21 mouse cellular contexts compared by ENCODE assay signal in the genomic region with DNA sequence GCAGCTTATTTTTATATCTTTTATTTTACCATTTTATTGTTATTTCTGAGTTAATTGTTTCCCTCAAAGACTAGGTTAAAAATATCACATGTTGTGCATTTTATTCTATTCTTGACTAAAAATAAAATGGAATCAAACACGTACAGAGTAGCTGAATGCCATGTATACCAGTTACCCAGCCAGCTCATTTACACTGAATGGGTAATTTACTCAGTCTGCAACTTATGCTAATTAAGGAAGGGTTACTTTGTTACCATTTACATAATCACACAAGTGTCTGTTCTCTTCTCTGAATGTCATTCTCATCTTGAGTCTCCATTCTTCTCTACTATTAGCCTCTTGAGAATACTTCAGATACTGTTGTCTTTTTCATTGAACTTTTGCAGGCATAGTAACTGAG. TPM values are rescaled to one million over a fixed set of nuclear protein-coding genes. Genes with fewer than 3 reads are reported as not detected.
A peak's percentile ranks its signal among the peaks of the same experiment; 100 is the strongest.
DNase-seq lines count a peak whose midpoint lies in the region; ATAC-seq and TF ChIP-seq lines count a peak whose summit lies in the region.
"Had no signal": no experiment of that assay in that cellular context is flagged by ENCODE, and none has a peak within 500 bp of the region (broad histone marks: within the 10 kb centered on the region; RNA-seq: fewer than 3 reads in every experiment).

No protein-coding gene starts in this region.

- H3K4me1 ChIP-seq in forebrain, embryonic 14.5 days (ENCODE audit: control insufficient read depth, insufficient read depth, low read length): peaks cover 7% of the 10 kb centered on the region
- no peaks in the 10 kb centered on the region for H3K4me1 ChIP-seq in forebrain, embryonic 11.5 days (replicated peaks; ENCODE audit: control insufficient read depth, insufficient read depth, low read length)
- H3K4me1 ChIP-seq in midbrain, embryonic 11.5 days (ENCODE audit: control insufficient read depth, insufficient read depth, low read length): peaks cover 4% of the 10 kb centered on the region
- no peaks in the 10 kb centered on the region for H3K4me1 ChIP-seq in midbrain, embryonic 16.5 days (ENCODE audit: control insufficient read depth, insufficient read depth, low read length)
- H3K4me1 ChIP-seq: embryonic facial prominence, embryonic 12.5 days; heart, embryonic 10.5 days; hindbrain, embryonic 15.5 days had no signal

- H3K9me3 ChIP-seq in forebrain, embryonic 14.5 days (replicated peaks; ENCODE audit: control insufficient read depth, low read length): no peaks in the 10 kb centered on the region
- H3K9me3 ChIP-seq in forebrain, embryonic 11.5 days (ENCODE audit: control insufficient read depth, low read length): no peaks in the 10 kb centered on the region
- H3K9me3 ChIP-seq in midbrain, embryonic 11.5 days (ENCODE audit: control insufficient read depth, low read length): no peaks in the 10 kb centered on the region
- H3K9me3 ChIP-seq in midbrain, embryonic 16.5 days (replicated peaks; ENCODE audit: control insufficient read depth, low read length, poor library complexity, severe bottlenecking): no peaks in the 10 kb centered on the region
- H3K9me3 ChIP-seq: embryonic facial prominence, embryonic 12.5 days; heart, embryonic 10.5 days; hindbrain, embryonic 15.5 days had no signal

- peak; percentile 81 for DNase-seq in forebrain, embryonic 14.5 days (ENCODE audit: low spot score)
- no peak for DNase-seq in forebrain, embryonic 11.5 days (ENCODE audit: low spot score)
- DNase-seq in midbrain, embryonic 11.5 days (ENCODE audit: low spot score, missing footprints): peak; percentile 74
- peak; percentile 79 for DNase-seq in brain, embryonic 14.5 days (ENCODE audit: low read depth)
- no peak for DNase-seq in layer of hippocampus, postnatal 10 days (ENCODE audit: low spot score in 2 of 2)
- DNase-seq: adrenal gland, postnatal 14 days; cerebellum, adult 2 months; cerebellum, postnatal 14 days; gastrocnemius, postnatal 10 days; heart, adult 18-20 months; heart, postnatal 10 days; heart, postnatal 4 days had no signal

- peak; percentile 75 for ATAC-seq in forebrain, embryonic 14.5 days
- ATAC-seq in forebrain, embryonic 11.5 days (replicated peaks; ENCODE audit: low FRiP score): no peak
- 0 out of 2 replicates have a peak, but pooled peaks have one; percentile 24 for ATAC-seq in midbrain, embryonic 11.5 days (ENCODE audit: low FRiP score)
- ATAC-seq in midbrain, embryonic 16.5 days: no peak
- ATAC-seq in frontal cortex, adult (ENCODE audit: low TSS enrichment): no peak
- ATAC-seq: activated CD4-positive, CD25-positive, alpha-beta regulatory T cell, adult 4 months; inflammation-experienced regulatory T-cells, adult 6 months; intestine, postnatal 0 days; Patski had no signal

- H3K27me3 ChIP-seq in forebrain, embryonic 14.5 days (replicated peaks; ENCODE audit: control insufficient read depth, insufficient read depth, low read length): no peaks in the 10 kb centered on the region
- no peaks in the 10 kb centered on the region for H3K27me3 ChIP-seq in forebrain, embryonic 11.5 days (ENCODE audit: control insufficient read depth, insufficient read depth, low read length)
- no peaks in the 10 kb centered on the region for H3K27me3 ChIP-seq in midbrain, embryonic 11.5 days (ENCODE audit: control insufficient read depth, insufficient read depth, low read length)
- H3K27me3 ChIP-seq in midbrain, embryonic 16.5 days (ENCODE audit: control insufficient read depth, insufficient read depth, low read depth, low read length): no peaks in the 10 kb centered on the region
- H3K27me3 ChIP-seq: embryonic facial prominence, embryonic 12.5 days; hindbrain, embryonic 15.5 days had no signal

- no peak overlapping the region for H3K27ac ChIP-seq in forebrain, embryonic 14.5 days (ENCODE audit: low read depth, low read length)
- H3K27ac ChIP-seq in forebrain, embryonic 11.5 days (ENCODE audit: low read depth, low read length): no peak overlapping the region
- H3K27ac ChIP-seq in midbrain, embryonic 11.5 days (ENCODE audit: low read depth, low read length): no peak overlapping the region
- H3K27ac ChIP-seq in midbrain, embryonic 16.5 days (ENCODE audit: low read length): no peak overlapping the region
- H3K27ac ChIP-seq: embryonic facial prominence, embryonic 12.5 days; heart, embryonic 10.5 days; hindbrain, embryonic 15.5 days had no signal

- H3K4me3 ChIP-seq in forebrain, embryonic 14.5 days (ENCODE audit: low read depth, low read length): no peak overlapping the region
- H3K4me3 ChIP-seq in forebrain, embryonic 11.5 days (ENCODE audit: low read depth, low read length): no peak overlapping the region
- no peak overlapping the region for H3K4me3 ChIP-seq in midbrain, embryonic 11.5 days (ENCODE audit: low read depth, low read length)
- no peak overlapping the region for H3K4me3 ChIP-seq in midbrain, embryonic 16.5 days (ENCODE audit: low read depth, low read length)
- H3K4me3 ChIP-seq: embryonic facial prominence, embryonic 12.5 days; heart, embryonic 10.5 days; hindbrain, embryonic 15.5 days had no signal

- H3K36me3 ChIP-seq in forebrain, embryonic 14.5 days (ENCODE audit: control insufficient read depth, insufficient read depth, low read length): no peaks in the 10 kb centered on the region
- H3K36me3 ChIP-seq in forebrain, embryonic 11.5 days (ENCODE audit: control insufficient read depth, insufficient read depth, low read length): no peaks in the 10 kb centered on the region
- no peaks in the 10 kb centered on the region for H3K36me3 ChIP-seq in midbrain, embryonic 11.5 days (ENCODE audit: control insufficient read depth, insufficient read depth, low read length)
- no peaks in the 10 kb centered on the region for H3K36me3 ChIP-seq in midbrain, embryonic 16.5 days (ENCODE audit: control insufficient read depth, insufficient read depth, low read length)
- H3K36me3 ChIP-seq: embryonic facial prominence, embryonic 12.5 days; heart, embryonic 10.5 days; hindbrain, embryonic 15.5 days had no signal

- WGBS in forebrain, embryonic 14.5 days: 12% methylated on average over 1 of the region's 1 CpGs
- WGBS in forebrain, embryonic 11.5 days: 45% methylated on average over 1 of the region's 1 CpGs
- 59% methylated on average over 1 of the region's 1 CpGs for WGBS in midbrain, embryonic 11.5 days
- WGBS in midbrain, embryonic 16.5 days: 49% methylated on average over 1 of the region's 1 CpGs

- no peak for TF ChIP-seq POLR2A in brain, embryonic 14.5 days (IDR thresholded peaks at IDR 0.05; ENCODE audit: borderline replicate concordance, extremely low read depth, insufficient read depth, insufficient read length, poor library complexity, severe bottlenecking)

- H3K4me2 ChIP-seq in forebrain, embryonic 14.5 days (ENCODE audit: low read length): no peak overlapping the region
- H3K4me2 ChIP-seq in forebrain, embryonic 11.5 days (ENCODE audit: low read depth, low read length, severe bottlenecking): no peak overlapping the region
- H3K4me2 ChIP-seq in midbrain, embryonic 11.5 days: no peak overlapping the region
- H3K4me2 ChIP-seq in midbrain, embryonic 16.5 days (ENCODE audit: low read length): no peak overlapping the region
- H3K4me2 ChIP-seq: embryonic facial prominence, embryonic 12.5 days; hindbrain, embryonic 15.5 days had no signal

- H3K9ac ChIP-seq in forebrain, embryonic 14.5 days (ENCODE audit: low read length): no peak overlapping the region
- no peak overlapping the region for H3K9ac ChIP-seq in forebrain, embryonic 11.5 days (ENCODE audit: low read length)
- H3K9ac ChIP-seq in midbrain, embryonic 11.5 days (ENCODE audit: low read length): no peak overlapping the region
- no peak overlapping the region for H3K9ac ChIP-seq in midbrain, embryonic 16.5 days (ENCODE audit: low read depth, low read length)
- H3K9ac ChIP-seq: embryonic facial prominence, embryonic 12.5 days; hindbrain, embryonic 15.5 days had no signal

- no peak for TF ChIP-seq CTCF in brain, embryonic 14.5 days (IDR thresholded peaks at IDR 0.05; ENCODE audit: borderline replicate concordance, extremely low read depth, insufficient read depth, insufficient read length)

RNA-seq across cellular contexts. Expression of a gene that starts 32.3 kb away (rescaled TPM):
- 51.1 and 55.7 TPM in 2 replicates for polyA plus RNA-seq in forebrain, embryonic 14.5 days (2014; fragmentation: Nextera tagmentation; extraction: Ambion mirVana)
- polyA plus RNA-seq in forebrain, embryonic 11.5 days (2014; fragmentation: Nextera tagmentation; extraction: Ambion mirVana): 39.8 and 42.9 TPM in 2 replicates
- polyA plus RNA-seq in midbrain, embryonic 11.5 days (2014; fragmentation: Nextera tagmentation; extraction: Ambion mirVana): 44.4 and 45.9 TPM in 2 replicates
- 41.1 and 45.3 TPM in 2 replicates for polyA plus RNA-seq in midbrain, embryonic 16.5 days (2015; fragmentation: Nextera tagmentation; extraction: Ambion mirVana)
- polyA plus RNA-seq in brain, embryonic 14.5 days (2012; rRNA removed): 23.5 and 25.9 TPM in 2 replicates
- 10 to 100 TPM; 27.8 to 30.9 TPM for total RNA-seq in layer of hippocampus, postnatal 10 days (2021)

Comparison
In these comparisons a context has a peak if more than half of its experiments do, and no peak if none do; other contexts are left out.
1. ATAC-seq: peak in forebrain, embryonic 14.5 days (single experiment) and midbrain, embryonic 11.5 days (single experiment); none in forebrain, embryonic 11.5 days (single experiment), midbrain, embryonic 16.5 days (single experiment) and frontal cortex, adult (single experiment).
2. DNase-seq: peak in forebrain, embryonic 14.5 days (single experiment), midbrain, embryonic 11.5 days (single experiment) and brain, embryonic 14.5 days (single experiment); none in forebrain, embryonic 11.5 days (single experiment) and layer of hippocampus, postnatal 10 days (0 of 2).